Mouse (Mus musculus): ENCODE measurements around the gene Chac1.

GRCm38 (mm10) chr2:119344537-119345138 lies 6.4 kb upstream of the Chac1 start:
- TF ChIP-seq CTCF (IDR thresholded peaks at IDR 0.05; ENCODE audit: low read depth) (no peak), EP300 (IDR thresholded peaks at IDR 0.05; ENCODE audit: low read depth) (no peak)
